In the genomic region with DNA sequence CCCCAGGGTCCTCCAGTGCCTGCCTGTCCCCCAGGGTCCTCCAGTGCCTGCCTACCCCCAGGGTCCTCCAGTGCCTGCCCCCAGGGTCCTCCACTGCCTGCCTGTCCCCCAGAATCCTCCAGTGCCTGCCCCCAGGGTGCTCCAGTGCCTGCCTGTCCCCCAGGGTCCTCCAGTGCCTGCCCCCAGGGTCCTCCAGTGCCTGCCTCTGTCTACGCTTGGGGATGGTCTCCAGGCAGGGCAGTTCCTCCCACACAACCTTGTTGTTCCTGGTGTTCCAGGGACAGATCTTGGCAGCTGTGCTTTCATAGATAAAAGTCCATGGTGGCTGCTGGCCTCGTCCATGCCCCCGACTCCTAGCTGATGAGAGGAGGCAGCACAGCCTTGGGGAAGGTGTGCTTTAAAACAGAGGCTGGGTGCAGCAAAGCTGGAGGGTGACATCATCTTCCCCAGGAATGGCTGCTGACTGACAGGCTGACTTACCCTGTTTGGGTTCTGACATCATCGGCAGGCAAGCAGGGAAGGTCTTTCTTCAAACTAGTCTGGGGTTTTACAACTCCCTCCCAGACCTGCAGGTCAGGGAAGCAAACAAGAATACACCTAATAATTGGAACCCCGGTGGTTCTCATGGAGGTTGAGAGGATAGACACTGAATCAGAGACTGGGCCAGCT, we compare ENCODE assay signal across 11 mouse cellular contexts. TPM values are rescaled to one million over a fixed set of nuclear protein-coding genes. Genes with fewer than 3 reads are reported as not detected.
A peak's percentile ranks its signal among the peaks of the same experiment; 100 is the strongest.
DNase-seq lines count a peak whose midpoint lies in the region; ATAC-seq and TF ChIP-seq lines count a peak whose summit lies in the region.
"Had no signal": no experiment of that assay in that cellular context is flagged by ENCODE, and none has a peak within 500 bp of the region (broad histone marks: within the 10 kb centered on the region; RNA-seq: fewer than 3 reads in every experiment).

No protein-coding gene starts in this region.

- no peaks in the 10 kb centered on the region for H3K9me3 ChIP-seq in forebrain, embryonic 11.5 days (ENCODE audit: control insufficient read depth, low read length)
- no peaks in the 10 kb centered on the region for H3K9me3 ChIP-seq in limb, embryonic 10.5 days (replicated peaks)
- H3K9me3 ChIP-seq in neural tube, embryonic 15.5 days (replicated peaks) = no peaks in the 10 kb centered on the region

- peak overlapping the region; percentile 41; the same call in 1 of the 2 replicates for H3K9ac ChIP-seq in forebrain, embryonic 11.5 days (ENCODE audit: low read length)
- no peak overlapping the region for H3K9ac ChIP-seq in neural tube, embryonic 15.5 days (replicated peaks)

- H3K4me1 ChIP-seq in forebrain, embryonic 11.5 days (replicated peaks; ENCODE audit: control insufficient read depth, insufficient read depth, low read length) = peaks cover 44% of the 10 kb centered on the region
- peaks cover 59% of the 10 kb centered on the region for H3K4me1 ChIP-seq in limb, embryonic 10.5 days
- peaks cover 45% of the 10 kb centered on the region for H3K4me1 ChIP-seq in neural tube, embryonic 15.5 days

- peak overlapping the region; percentile 21; the same call in 1 of the 2 replicates for H3K4me2 ChIP-seq in forebrain, embryonic 11.5 days (ENCODE audit: low read depth, low read length, severe bottlenecking)
- H3K4me2 ChIP-seq in neural tube, embryonic 15.5 days = no peak overlapping the region

- no peak overlapping the region for H3K4me3 ChIP-seq in left cerebral cortex, adult 2 months
- H3K4me3 ChIP-seq in forebrain, embryonic 11.5 days (ENCODE audit: low read depth, low read length) = no peak overlapping the region
- H3K4me3 ChIP-seq in limb, embryonic 10.5 days = no peak overlapping the region
- no peak overlapping the region for H3K4me3 ChIP-seq in neural tube, embryonic 15.5 days (replicated peaks)

- no peaks in the 10 kb centered on the region for H3K36me3 ChIP-seq in forebrain, embryonic 11.5 days (ENCODE audit: control insufficient read depth, insufficient read depth, low read length)
- 0 out of 2 replicates have a peak, but pooled peaks cover 3% of the 10 kb centered on the region for H3K36me3 ChIP-seq in limb, embryonic 10.5 days
- H3K36me3 ChIP-seq in neural tube, embryonic 15.5 days = no peaks in the 10 kb centered on the region

- no peak; the same call in 1 of the 2 replicates for TF ChIP-seq CTCF in left cerebral cortex, adult 2 months (IDR thresholded peaks at IDR 0.05)

- no peak for ATAC-seq in forebrain, embryonic 11.5 days (replicated peaks; ENCODE audit: low FRiP score)
- ATAC-seq in neural tube, embryonic 15.5 days (ENCODE audit: low FRiP score) = no peak

- no peaks in the 10 kb centered on the region for H3K27me3 ChIP-seq in forebrain, embryonic 11.5 days (ENCODE audit: control insufficient read depth, insufficient read depth, low read length)
- peaks cover 21% of the 10 kb centered on the region for H3K27me3 ChIP-seq in limb, embryonic 10.5 days (ENCODE audit: low read depth, poor library complexity, severe bottlenecking)
- H3K27me3 ChIP-seq in neural tube, embryonic 15.5 days (replicated peaks) = no peaks in the 10 kb centered on the region

- peak in 1 of 2 experiments; percentile 36 for DNase-seq in left cerebral cortex, adult 2 months (ENCODE audit: extremely low spot score in 1 of 2, low spot score in 2 of 2)
- DNase-seq in left cerebral cortex, adult 8-10 months (ENCODE audit: low spot score in 2 of 2) = no peak
- DNase-seq in forebrain, embryonic 11.5 days (ENCODE audit: low spot score) = peak; percentile 59
- DNase-seq in limb, embryonic 10.5 days (ENCODE audit: low spot score) = no peak
- no peak for DNase-seq in cerebellum, adult 8-10 months
- DNase-seq in urinary bladder, postnatal 4 days (ENCODE audit: low spot score in 2 of 2) = no peak
- DNase-seq: lung, postnatal 10 days; thymus, postnatal 25 days had no signal

- WGBS in forebrain, embryonic 11.5 days = 49% methylated on average over 5 of the region's 5 CpGs
- whole genome bisulfite sequencing in limb, embryonic 10.5 days = 70% methylated on average over 5 of the region's 5 CpGs
- WGBS in neural tube, embryonic 15.5 days = 51% methylated on average over 5 of the region's 5 CpGs

- H3K27ac ChIP-seq in left cerebral cortex, adult 2 months = peak overlapping the region; percentile 72
- H3K27ac ChIP-seq in forebrain, embryonic 11.5 days (ENCODE audit: low read depth, low read length) = peak overlapping the region; percentile 93
- peak overlapping the region; percentile 63 for H3K27ac ChIP-seq in limb, embryonic 10.5 days
- H3K27ac ChIP-seq in neural tube, embryonic 15.5 days (replicated peaks) = peak overlapping the region; percentile 76
- H3K27ac ChIP-seq: kidney, postnatal 0 days had no signal

- intact Hi-C loops in left cerebral cortex, adult 2 months (cut with DNase I) = no loop called here

RNA-seq across cellular contexts. Expression of gene Sox8, which starts 9.8 kb away (rescaled TPM):
- total RNA-seq in left cerebral cortex, adult 2 months (2021) = 10 to 100 TPM; 55.3 to 66.9 TPM
- total RNA-seq in left cerebral cortex, adult 8-10 months (2022) = 10 to 100 TPM; 49.8 to 68.7 (median 54.9) TPM
- 7.3 and 7.5 TPM in 2 replicates for polyA plus RNA-seq in forebrain, embryonic 11.5 days (2014; fragmentation: Nextera tagmentation; extraction: Ambion mirVana)
- 11.1 and 13.1 TPM in 2 replicates for polyA plus RNA-seq in limb, embryonic 10.5 days (2016; fragmentation: Nextera tagmentation; extraction: Ambion mirVana)
- polyA plus RNA-seq in neural tube, embryonic 15.5 days (2015; fragmentation: Nextera tagmentation; extraction: Ambion mirVana) = 16.0 and 16.9 TPM in 2 replicates
- total RNA-seq: hematopoietic stem cell, adult 5-6 weeks had no signal

RNA-seq across cellular contexts. Expression of gene Lmf1, which starts 18.2 kb away (rescaled TPM):
- 10 to 100 TPM; 22.0 to 25.4 TPM for total RNA-seq in left cerebral cortex, adult 2 months (2021)
- 10 to 100 TPM; 22.0 to 26.3 (median 24.6) TPM for total RNA-seq in left cerebral cortex, adult 8-10 months (2022)
- polyA plus RNA-seq in forebrain, embryonic 11.5 days (2014; fragmentation: Nextera tagmentation; extraction: Ambion mirVana) = 18.3 and 20.7 TPM in 2 replicates
- 28.9 and 29.0 TPM in 2 replicates for polyA plus RNA-seq in limb, embryonic 10.5 days (2016; fragmentation: Nextera tagmentation; extraction: Ambion mirVana)
- polyA plus RNA-seq in neural tube, embryonic 15.5 days (2015; fragmentation: Nextera tagmentation; extraction: Ambion mirVana) = 26.2 and 26.9 TPM in 2 replicates
